Mouse (Mus musculus) intestine, embryonic 14.5 days (tissue): Measurements from ENCODE around the gene Gjb2. TPM values are rescaled to one million over a fixed set of nuclear protein-coding genes. Genes with fewer than 3 reads are reported as not detected.

ENCODE experiments used
- ATAC-seq: fragments of 200-750 bp; cut with Nextera tagmentation; replicated peaks from 2 replicates; pipeline ENCODE4 v1.8.0; 2017; ENCODE audit warnings: low read depth, moderate number of reproducible peaks, moderate TSS enrichment, moderate library complexity; ENCODE audit not compliant: low FRiP score, low TSS enrichment
- DNase-seq: peaks from one replicate; pipeline ENCODE4 v3.0.0-alpha.2; 2018; ENCODE audit warnings: low spot score
- H3K27ac ChIP-seq: fragments of 300-500 bp; sonication (generic); 2 replicates; pipeline ENCODE4 v1.5.1; 2014; ENCODE audit warnings: low read depth, mild to moderate bottlenecking, control low read depth
- H3K27me3 ChIP-seq: fragments of 300-500 bp; sonication (generic); replicated peaks from 2 replicates; pipeline ENCODE4 v1.6.1; 2014; ENCODE audit warnings: low read length, control low read depth; ENCODE audit not compliant: control insufficient read depth, insufficient read depth
- H3K36me3 ChIP-seq: fragments of 300-500 bp; sonication (generic); 2 replicates; pipeline ENCODE4 v1.6.1; 2014; ENCODE audit warnings: low read length, control low read depth; ENCODE audit not compliant: control insufficient read depth, insufficient read depth
- H3K4me1 ChIP-seq: fragments of 300-500 bp; sonication (generic); replicated peaks from 2 replicates; pipeline ENCODE4 v1.6.1; 2014; ENCODE audit warnings: low read length, control low read depth, mixed read lengths; ENCODE audit not compliant: control insufficient read depth, insufficient read depth
- H3K4me2 ChIP-seq: fragments of 300-500 bp; sonication (generic); 2 replicates; pipeline ENCODE4 v1.6.1; 2014; ENCODE audit warnings: low read length
- H3K4me3 ChIP-seq: fragments of 300-500 bp; sonication (generic); 2 replicates; pipeline ENCODE4 v1.5.1; 2014; ENCODE audit warnings: low read depth, low read length, control low read depth, mixed read lengths
- H3K9ac ChIP-seq: fragments of 300-500 bp; sonication (generic); 2 replicates; pipeline ENCODE4 v1.6.1; 2014; ENCODE audit warnings: mild to moderate bottlenecking, low read length
- H3K9me3 ChIP-seq: fragments of 300-500 bp; sonication (generic); 2 replicates; pipeline ENCODE4 v1.6.1; 2016; ENCODE audit warnings: low read length, control low read depth; ENCODE audit not compliant: control insufficient read depth
- WGBS: fragments of 180-500 bp; shearing (Covaris S2); extraction: QIAGEN DNeasy Blood & Tissue Kit; methylation state at CpG from one replicate; pipeline ENCODE4 v1.1.7; 2014; 5-methylcytosine and 5-hydroxymethylcytosine counted together
- polyA plus RNA-seq: library from polyadenylated mRNA; unstranded; fragments of >200 nt; fragmentation: Nextera tagmentation; extraction: Ambion mirVana; gene quantifications from 2 replicates; pipeline ENCODE4 v1.2.1, GENCODE M21; 2014

Gene Gjb2
- polyA plus RNA-seq, 1 experiment from 2014 or later = 3.7 TPM

- Histone ChIP-seq H3K36me3 (no peaks in the 10 kb centered on the region), H3K4me3 (peak overlapping the region; percentile 47), H3K4me2 (peak overlapping the region; percentile 92), H3K4me1 (no peaks in the 10 kb centered on the region), H3K27me3 (peaks cover 56% of the 10 kb centered on the region), H3K9ac (no peak overlapping the region), H3K9me3 (no peaks in the 10 kb centered on the region), H3K27ac (no peak overlapping the region)
- ATAC-seq (no peak), DNase-seq (peak; percentile 58)
- 2% methylated on average over 19 of the region's 19 CpGs for WGBS
Measured at GRCm38 (mm10) chr14:57057204-57057562, 47.3 kb downstream of the Gjb2 start.

GRCm38 (mm10) chr14:57052713-57053112 is 51.8 kb downstream of the Gjb2 start:
- H3K9ac ChIP-seq = no peak overlapping the region
- no peaks in the 10 kb centered on the region for H3K4me1 ChIP-seq
- ATAC-seq (no peak), DNase-seq (no peak)
- H3K4me2 ChIP-seq = no peak overlapping the region
- H3K27ac ChIP-seq = no peak overlapping the region
- H3K4me3 ChIP-seq = no peak overlapping the region
- H3K36me3 ChIP-seq = no peaks in the 10 kb centered on the region
- no peaks in the 10 kb centered on the region for H3K9me3 ChIP-seq
- WGBS = 68% methylated on average over 6 of the region's 6 CpGs
- peaks cover 37% of the 10 kb centered on the region for H3K27me3 ChIP-seq

Other genes starting within 250 kb of the Gjb2 start
- 37.6 and 45.9 TPM in 2 replicates for gene Zmym2, start 218.0 kb downstream of the Gjb2 start, polyA plus RNA-seq
- 0.16 and 0.23 TPM in 2 replicates for gene Gja3, start 46.6 kb downstream of the Gjb2 start, polyA plus RNA-seq
- not detected in 2 replicates for gene Gm4491, start 11.2 kb upstream of the Gjb2 start, polyA plus RNA-seq
- gene Gjb6, start 28.9 kb upstream of the Gjb2 start, polyA plus RNA-seq = not detected in 2 replicates